Mouse (Mus musculus): ENCODE data around the gene Vmn1r181.

DNA sequence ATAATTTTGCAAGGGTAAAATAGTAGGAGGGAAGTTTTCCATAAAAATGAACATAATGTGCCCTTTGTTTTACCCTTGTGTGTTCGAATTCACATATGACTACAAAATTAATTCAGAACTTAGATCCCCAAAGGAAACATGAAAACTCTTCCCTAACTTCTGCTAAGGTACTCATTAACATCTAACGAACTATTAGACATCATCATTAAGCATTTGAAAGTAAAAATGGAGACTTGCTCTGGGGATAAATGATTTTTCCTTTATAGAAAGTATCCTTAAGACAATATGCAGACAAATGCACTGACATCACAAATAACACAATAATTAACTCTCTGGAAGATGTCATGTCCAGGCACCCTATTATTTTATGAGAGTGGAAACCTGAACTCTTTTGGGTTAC is 47.7 kb upstream of the Vmn1r181 start, which contains the start of gene Vmn1r179:
- TF ChIP-seq EP300 (IDR thresholded peaks at IDR 0.05; ENCODE audit: low read depth): no peak
- TF ChIP-seq CTCF (IDR thresholded peaks at IDR 0.05; ENCODE audit: low read depth): no peak
